Mouse (Mus musculus): ENCODE measurements around the gene Stn1. TPM values are rescaled to one million over a fixed set of nuclear protein-coding genes. Genes with fewer than 3 reads are reported as not detected.
A peak's percentile ranks its signal among the peaks of the same experiment; 100 is the strongest.

Stn1 gene
- polyA plus RNA-seq, 1 experiment from 2014 or later, result 55.1 TPM

- Histone ChIP-seq H3K9ac (replicated peaks) (no peak overlapping the region), H3K36me3 (peaks cover 81% of the 10 kb centered on the region), H3K9me3 (no peaks in the 10 kb centered on the region), H3K4me3 (replicated peaks) (no peak overlapping the region), H3K4me2 (no peak overlapping the region), H3K4me1 (replicated peaks) (no peaks in the 10 kb centered on the region), H3K27me3 (no peaks in the 10 kb centered on the region), H3K27ac (no peak overlapping the region)
- no peak for ATAC-seq (ENCODE audit: insufficient number of reproducible peaks, insufficient read depth, low FRiP score, low TSS enrichment, low read depth)
- 91% methylated on average over 24 of the region's 24 CpGs for WGBS
Measured at GRCm38 (mm10) chr19:47518475-47519162, 18.7 kb downstream of the Stn1 start.

DNA sequence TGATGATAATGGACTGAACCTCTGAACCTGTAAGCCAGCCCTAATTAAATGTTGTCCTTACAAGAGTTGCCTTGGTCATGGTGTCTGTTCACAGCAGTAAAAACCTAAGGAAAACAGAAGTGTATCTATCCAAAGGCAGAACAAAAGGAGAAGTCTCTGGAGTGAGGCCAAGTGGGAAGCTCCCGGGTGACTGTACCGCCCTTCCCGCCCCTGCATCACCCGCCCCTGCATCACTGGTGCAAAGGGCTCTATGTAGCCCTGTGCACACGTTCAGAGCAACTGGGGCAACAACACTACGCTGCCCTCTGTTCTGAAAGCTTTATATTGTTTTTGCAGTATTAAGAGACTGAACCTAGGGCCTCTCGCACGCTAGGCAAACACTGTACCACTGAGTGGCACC is 19.7 kb downstream of the Stn1 start:
- Histone ChIP-seq H3K27me3 (no peaks in the 10 kb centered on the region), H3K9ac (replicated peaks) (no peak overlapping the region), H3K4me3 (replicated peaks) (no peak overlapping the region), H3K36me3 (peaks cover 81% of the 10 kb centered on the region), H3K9me3 (no peaks in the 10 kb centered on the region), H3K4me2 (no peak overlapping the region), H3K4me1 (replicated peaks) (no peaks in the 10 kb centered on the region), H3K27ac (no peak overlapping the region)
- 93% methylated on average over 8 of the region's 8 CpGs for WGBS
- no peak for ATAC-seq (ENCODE audit: insufficient number of reproducible peaks, insufficient read depth, low FRiP score, low TSS enrichment, low read depth)

DNA sequence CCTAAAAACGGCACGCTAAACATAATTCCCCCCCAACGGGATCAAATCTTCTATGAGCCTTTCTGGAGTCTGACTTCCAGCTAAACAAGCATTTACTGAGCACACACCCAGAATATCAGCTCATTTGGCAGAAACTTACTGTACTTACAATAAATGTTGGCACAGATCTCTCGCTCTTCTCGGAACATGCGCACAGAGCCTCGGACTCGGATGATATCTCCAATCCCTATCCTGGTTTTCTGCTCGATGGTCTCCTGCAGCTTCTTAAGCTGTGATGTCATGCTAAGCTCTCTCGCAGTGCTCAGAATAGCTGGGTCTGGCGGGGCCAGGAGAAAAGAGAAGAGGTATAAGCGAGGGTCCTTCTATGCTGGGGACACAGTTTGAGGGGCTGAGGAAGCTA is 20.4 kb downstream of the Stn1 start:
- WGBS, result 93% methylated on average over 12 of the region's 12 CpGs
- peaks cover 79% of the 10 kb centered on the region for H3K36me3 ChIP-seq
- no peak for ATAC-seq (ENCODE audit: insufficient number of reproducible peaks, insufficient read depth, low FRiP score, low TSS enrichment, low read depth)

GRCm38 (mm10) chr19:47515091-47515490 is 22.2 kb downstream of the Stn1 start:
- Histone ChIP-seq H3K9me3 (no peaks in the 10 kb centered on the region), H3K9ac (replicated peaks) (0 out of 2 replicates have a peak overlapping the region, but pooled peaks have one; percentile 27), H3K27ac (no peak overlapping the region), H3K4me2 (no peak overlapping the region), H3K36me3 (peaks cover 79% of the 10 kb centered on the region), H3K4me1 (replicated peaks) (no peaks in the 10 kb centered on the region), H3K27me3 (no peaks in the 10 kb centered on the region), H3K4me3 (replicated peaks) (no peak overlapping the region)
- ATAC-seq (ENCODE audit: insufficient number of reproducible peaks, insufficient read depth, low FRiP score, low TSS enrichment, low read depth), result no peak
- 73% methylated on average over 5 of the region's 5 CpGs for WGBS

More for the DNA sequence above, 20.4 kb downstream of the Stn1 start:
- no peak overlapping the region for H3K27ac ChIP-seq
- H3K27me3 ChIP-seq, result no peaks in the 10 kb centered on the region
- H3K9ac ChIP-seq (replicated peaks), result no peak overlapping the region
- H3K9me3 ChIP-seq, result no peaks in the 10 kb centered on the region
- H3K4me3 ChIP-seq (replicated peaks), result no peak overlapping the region
- H3K4me2 ChIP-seq, result no peak overlapping the region
- H3K4me1 ChIP-seq (replicated peaks), result no peaks in the 10 kb centered on the region

DNA sequence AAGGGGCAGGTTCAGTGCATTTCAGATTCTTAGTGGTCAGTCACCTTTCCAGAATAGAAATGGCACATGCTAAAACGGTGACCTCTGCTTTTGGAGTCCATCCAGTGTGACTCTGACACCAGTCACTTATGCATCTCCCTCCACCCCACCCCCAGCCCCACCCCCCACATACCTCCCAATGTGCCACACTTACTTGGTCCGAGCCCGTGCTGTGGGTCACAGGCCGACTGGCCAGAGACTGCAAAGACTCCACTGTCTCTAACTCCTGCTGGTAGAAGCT is 23.7 kb downstream of the Stn1 start:
- H3K4me1 ChIP-seq (replicated peaks), result 0 out of 2 replicates have a peak, but pooled peaks cover 5% of the 10 kb centered on the region
- no peak overlapping the region for H3K4me2 ChIP-seq
- ATAC-seq (ENCODE audit: insufficient number of reproducible peaks, insufficient read depth, low FRiP score, low TSS enrichment, low read depth), result no peak
- H3K27ac ChIP-seq, result no peak overlapping the region
- H3K9ac ChIP-seq (replicated peaks), result no peak overlapping the region
- H3K9me3 ChIP-seq, result no peaks in the 10 kb centered on the region
- no peak overlapping the region for H3K4me3 ChIP-seq (replicated peaks)
- no peaks in the 10 kb centered on the region for H3K27me3 ChIP-seq
- peaks cover 86% of the 10 kb centered on the region for H3K36me3 ChIP-seq
- 83% methylated on average over 4 of the region's 4 CpGs for WGBS

GRCm38 (mm10) chr19:47512794-47513617 is 24.3 kb downstream of the Stn1 start:
- Histone ChIP-seq H3K9me3 (no peaks in the 10 kb centered on the region), H3K36me3 (peaks cover 82% of the 10 kb centered on the region), H3K27me3 (no peaks in the 10 kb centered on the region), H3K4me2 (no peak overlapping the region), H3K4me1 (replicated peaks) (peaks cover 11% of the 10 kb centered on the region; the same call in 1 of the 2 replicates), H3K9ac (replicated peaks) (no peak overlapping the region), H3K4me3 (replicated peaks) (no peak overlapping the region), H3K27ac (no peak overlapping the region)
- 87% methylated on average over 21 of the region's 21 CpGs for WGBS
- no peak for ATAC-seq (ENCODE audit: insufficient number of reproducible peaks, insufficient read depth, low FRiP score, low TSS enrichment, low read depth)

DNA sequence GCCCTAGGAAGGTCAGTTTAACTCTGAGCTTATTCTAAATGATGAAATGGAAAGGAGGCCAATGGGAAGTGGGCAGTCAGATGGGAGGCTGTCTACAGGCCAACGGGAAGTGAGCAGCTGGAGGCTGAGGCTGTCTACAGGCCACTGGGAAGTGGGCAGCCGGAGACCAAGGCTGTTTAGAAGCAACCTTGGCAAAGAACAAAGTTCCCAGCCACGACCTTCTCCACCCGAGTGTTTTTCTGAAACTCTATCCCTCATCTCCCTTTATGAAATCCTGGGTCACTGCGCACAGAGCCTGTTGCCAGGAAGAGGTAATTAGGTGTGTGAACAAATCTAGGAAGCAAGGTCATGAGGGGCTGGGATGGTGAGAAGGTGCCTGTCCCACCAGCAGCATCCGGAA is 25.3 kb downstream of the Stn1 start:
- peaks cover 73% of the 10 kb centered on the region for H3K36me3 ChIP-seq
- no peak for ATAC-seq (ENCODE audit: insufficient number of reproducible peaks, insufficient read depth, low FRiP score, low TSS enrichment, low read depth)
- H3K4me3 ChIP-seq (replicated peaks), result no peak overlapping the region
- H3K4me1 ChIP-seq (replicated peaks), result peaks cover 11% of the 10 kb centered on the region; the same call in 1 of the 2 replicates
- H3K27ac ChIP-seq, result no peak overlapping the region
- H3K4me2 ChIP-seq, result no peak overlapping the region
- WGBS, result 78% methylated on average over 6 of the region's 6 CpGs
- H3K9ac ChIP-seq (replicated peaks), result no peak overlapping the region
- no peaks in the 10 kb centered on the region for H3K27me3 ChIP-seq
- H3K9me3 ChIP-seq, result no peaks in the 10 kb centered on the region

- Histone ChIP-seq H3K27ac (0 out of 2 replicates have a peak overlapping the region, but pooled peaks have one; percentile 64), H3K9me3 (no peaks in the 10 kb centered on the region), H3K4me1 (replicated peaks) (peaks cover 11% of the 10 kb centered on the region; the same call in 1 of the 2 replicates), H3K27me3 (no peaks in the 10 kb centered on the region), H3K9ac (replicated peaks) (no peak overlapping the region), H3K36me3 (peaks cover 66% of the 10 kb centered on the region), H3K4me2 (no peak overlapping the region), H3K4me3 (replicated peaks) (no peak overlapping the region)
- WGBS, result 83% methylated on average over 7 of the region's 7 CpGs
- ATAC-seq (ENCODE audit: insufficient number of reproducible peaks, insufficient read depth, low FRiP score, low TSS enrichment, low read depth), result no peak
Measured at GRCm38 (mm10) chr19:47511294-47511675, 26.0 kb downstream of the Stn1 start.

DNA sequence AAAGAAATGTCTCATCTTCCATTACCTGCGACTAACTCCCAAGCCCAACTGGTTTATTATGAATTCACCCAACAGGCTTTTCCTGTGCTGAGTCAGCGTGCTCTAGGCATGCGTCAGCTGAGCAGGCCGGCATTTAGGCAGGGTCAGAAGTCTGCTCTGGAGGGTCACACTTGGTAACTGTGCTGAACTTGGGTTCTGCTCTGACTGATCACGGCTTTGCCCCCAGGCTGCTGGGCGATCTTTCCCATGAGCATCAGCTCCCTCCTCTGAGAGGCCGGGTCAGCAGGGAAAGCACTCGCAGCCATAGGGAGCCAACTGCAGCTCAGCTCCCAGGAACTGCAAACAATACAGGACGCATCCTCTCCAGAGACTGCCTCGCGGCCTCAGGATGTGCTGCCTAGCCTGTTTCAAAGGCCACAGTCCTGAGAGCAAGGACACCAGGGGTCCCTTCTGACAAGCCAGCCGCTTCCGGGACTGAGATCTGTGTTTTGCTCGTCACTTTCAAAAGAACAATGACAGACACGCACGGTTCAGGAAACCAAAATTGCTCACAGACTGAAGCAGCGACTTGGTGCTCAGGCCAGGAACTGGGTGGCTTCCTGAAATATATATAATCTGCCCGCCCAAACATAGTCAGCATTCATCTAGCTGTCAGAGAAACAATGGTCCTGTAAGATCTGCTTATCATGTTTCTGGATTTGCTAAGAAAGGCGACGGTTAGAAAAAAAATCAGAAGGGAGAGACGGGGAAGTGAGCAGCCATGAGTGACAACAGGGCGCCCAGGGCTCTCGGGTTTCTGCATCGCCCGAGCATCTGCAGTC is 26.6 kb downstream of the Stn1 start:
- 66% methylated on average over 25 of the region's 25 CpGs for WGBS
- Histone ChIP-seq H3K9me3 (no peaks in the 10 kb centered on the region), H3K4me1 (replicated peaks) (peaks cover 11% of the 10 kb centered on the region; the same call in 1 of the 2 replicates), H3K9ac (replicated peaks) (no peak overlapping the region; the same call in 1 of the 2 replicates), H3K27me3 (no peaks in the 10 kb centered on the region), H3K4me2 (no peak overlapping the region), H3K27ac (peak overlapping the region; percentile 64; the same call in 1 of the 2 replicates), H3K36me3 (peaks cover 64% of the 10 kb centered on the region), H3K4me3 (replicated peaks) (no peak overlapping the region)
- no peak for ATAC-seq (ENCODE audit: insufficient number of reproducible peaks, insufficient read depth, low FRiP score, low TSS enrichment, low read depth)

GRCm38 (mm10) chr19:47510135-47510472 is 27.2 kb downstream of the Stn1 start:
- H3K36me3 ChIP-seq, result peaks cover 64% of the 10 kb centered on the region
- H3K27ac ChIP-seq, result no peak overlapping the region; the same call in 1 of the 2 replicates
- no peak overlapping the region for H3K4me2 ChIP-seq
- no peaks in the 10 kb centered on the region for H3K9me3 ChIP-seq
- no peaks in the 10 kb centered on the region for H3K27me3 ChIP-seq
- ATAC-seq (ENCODE audit: insufficient number of reproducible peaks, insufficient read depth, low FRiP score, low TSS enrichment, low read depth), result no peak
- H3K4me1 ChIP-seq (replicated peaks), result peaks cover 11% of the 10 kb centered on the region; the same call in 1 of the 2 replicates
- no peak overlapping the region for H3K4me3 ChIP-seq (replicated peaks)
- H3K9ac ChIP-seq (replicated peaks), result no peak overlapping the region
- 88% methylated on average over 7 of the region's 7 CpGs for WGBS

DNA sequence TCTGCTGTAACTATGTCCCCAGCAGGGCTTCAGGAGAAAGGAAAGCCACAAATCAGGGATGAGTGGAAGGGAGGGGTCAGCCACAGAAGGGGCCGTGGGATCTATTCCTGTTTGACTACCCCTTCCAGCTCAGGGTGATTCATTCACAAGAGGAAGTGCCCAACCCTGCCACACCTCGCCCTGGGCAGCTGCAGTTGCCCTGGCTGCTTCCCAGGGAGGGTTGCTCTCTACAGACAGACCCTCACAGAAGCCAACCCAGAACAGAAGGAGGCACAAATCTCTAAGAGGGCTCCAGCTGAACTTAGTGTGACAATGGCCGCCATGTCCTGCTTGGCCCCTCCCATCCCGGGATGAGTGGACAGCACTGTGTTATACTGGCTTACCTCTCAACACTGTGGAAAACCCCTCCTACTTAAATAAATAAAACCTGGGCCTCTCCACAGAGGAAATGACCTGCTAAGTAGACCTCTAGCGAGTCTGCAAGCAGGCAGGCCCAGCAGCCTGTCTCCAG is 28.5 kb downstream of the Stn1 start:
- Histone ChIP-seq H3K36me3 (peaks cover 59% of the 10 kb centered on the region), H3K9me3 (no peaks in the 10 kb centered on the region), H3K4me1 (replicated peaks) (peaks cover 11% of the 10 kb centered on the region; the same call in 1 of the 2 replicates), H3K4me2 (no peak overlapping the region), H3K27ac (peak overlapping the region; percentile 59; the same call in 1 of the 2 replicates), H3K4me3 (replicated peaks) (no peak overlapping the region), H3K9ac (replicated peaks) (no peak overlapping the region), H3K27me3 (no peaks in the 10 kb centered on the region)
- WGBS, result 67% methylated on average over 5 of the region's 5 CpGs
- no peak for ATAC-seq (ENCODE audit: insufficient number of reproducible peaks, insufficient read depth, low FRiP score, low TSS enrichment, low read depth)

Data from limb, embryonic 12.5 days (tissue).